Mouse (Mus musculus): Measurements from ENCODE around the gene Lrrc73.
A peak's percentile ranks its signal among the peaks of the same experiment; 100 is the strongest.

GRCm38 (mm10) chr17:46298220-46298913 lies 45.0 kb downstream of the Lrrc73 start:
- TF ChIP-seq CTCF (conservative IDR thresholded peaks at IDR 0.05; ENCODE audit: low read length) (peak; percentile 93), POU5F1 (IDR thresholded peaks at IDR 0.05; ENCODE audit: borderline replicate concordance, low read length) (no peak)
